Mouse (Mus musculus) liver, adult (tissue): ENCODE measurements around the gene Ccr3.

ENCODE experiments used
- GATA4 ChIP-seq: IDR thresholded peaks from 2 replicates; pipeline ENCODE4 v1.6.1; 2014; ENCODE audit warnings: mild to moderate bottlenecking, low read length; ENCODE audit not compliant: insufficient replicate concordance

The Ccr3 gene

DNA sequence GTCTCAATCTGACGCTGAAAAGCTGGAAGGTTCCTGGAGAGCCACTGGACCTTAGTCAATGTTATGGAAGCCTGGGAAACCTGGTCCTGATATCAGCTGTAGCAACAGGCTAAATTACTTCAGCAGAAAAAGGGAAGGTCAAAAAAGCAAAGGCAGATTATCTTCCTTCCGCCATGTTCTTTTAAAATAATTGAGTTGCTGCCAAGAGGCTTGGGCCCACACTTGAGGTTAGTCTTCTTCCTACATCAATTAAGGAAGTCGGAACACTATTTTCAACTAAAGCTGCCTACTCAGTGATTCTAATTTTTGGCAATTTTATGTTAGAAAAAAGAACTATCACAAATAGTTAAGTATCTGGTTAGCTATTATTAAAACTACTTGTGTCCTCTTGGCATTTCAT lies 1.9 kb upstream of the Ccr3 start:
- TF ChIP-seq GATA4: no peak

DNA sequence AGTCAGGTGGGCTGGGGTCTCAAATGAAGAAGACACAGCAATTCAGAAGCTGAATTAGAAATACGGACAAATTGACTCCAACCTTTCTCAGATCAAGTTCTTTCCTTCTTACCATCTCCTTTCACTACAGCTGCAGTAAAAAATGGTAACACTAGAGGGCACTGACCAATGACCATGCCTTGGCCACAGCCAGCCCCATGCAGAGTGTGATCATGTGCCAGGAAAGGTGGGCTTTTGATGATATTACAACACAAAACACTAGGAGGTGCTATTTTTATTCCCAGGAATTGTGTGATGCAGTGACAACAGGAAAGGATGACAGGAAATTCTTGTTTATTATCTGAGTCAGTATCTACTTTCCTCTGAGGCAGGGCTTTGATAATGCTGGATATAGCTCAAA lies 11.6 kb downstream of the Ccr3 start:
- TF ChIP-seq GATA4: no peak

DNA sequence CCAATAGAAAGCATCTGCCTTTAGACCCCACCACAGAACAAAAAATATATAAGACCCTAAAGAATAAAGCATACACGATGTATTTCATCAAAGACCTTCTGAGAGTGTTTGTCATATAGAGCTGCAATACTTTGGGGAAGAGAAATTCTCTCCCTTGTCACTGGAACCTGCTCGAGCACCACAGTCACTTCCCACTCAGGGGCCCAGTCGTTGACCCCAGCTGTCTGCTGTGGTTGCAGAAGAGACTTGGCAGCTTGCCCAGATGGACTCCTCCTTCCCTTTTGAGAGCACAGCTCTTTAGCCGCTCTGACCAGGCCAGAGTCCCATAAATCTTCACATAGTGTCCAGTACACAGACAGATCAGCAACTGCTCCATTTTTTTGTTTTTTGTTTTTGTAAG lies 15.9 kb downstream of the Ccr3 start:
- TF ChIP-seq GATA4: no peak

- no peak for TF ChIP-seq GATA4
Observed at GRCm38 (mm10) chr9:124038158-124038582, 16.4 kb downstream of the Ccr3 start.

DNA sequence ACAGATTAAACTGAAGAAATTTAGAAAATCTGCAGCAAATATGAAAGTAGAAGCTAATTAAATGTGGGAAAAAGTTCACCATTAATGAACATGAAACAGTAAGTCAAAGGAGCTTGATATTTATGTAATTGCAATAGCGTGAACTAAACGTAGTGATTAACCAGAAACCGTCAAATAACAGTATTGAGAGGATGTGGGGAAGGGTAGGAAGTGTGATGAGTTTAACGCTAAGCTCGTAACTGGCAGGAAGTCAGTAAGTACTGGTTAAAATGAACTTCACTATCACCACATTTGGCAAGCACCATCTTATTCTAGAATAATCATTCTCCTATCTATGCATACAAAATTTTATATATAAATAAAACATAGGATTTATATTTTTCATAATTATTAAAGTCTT lies 17.2 kb downstream of the Ccr3 start:
- TF ChIP-seq GATA4: no peak

- no peak for TF ChIP-seq GATA4
Observed at GRCm38 (mm10) chr9:124040932-124041331, 19.2 kb downstream of the Ccr3 start.

GRCm38 (mm10) chr9:124053532-124053931 lies 31.8 kb downstream of the Ccr3 start:
- no peak for TF ChIP-seq GATA4

GRCm38 (mm10) chr9:124056158-124056709 lies 34.5 kb downstream of the Ccr3 start:
- no peak for TF ChIP-seq GATA4

DNA sequence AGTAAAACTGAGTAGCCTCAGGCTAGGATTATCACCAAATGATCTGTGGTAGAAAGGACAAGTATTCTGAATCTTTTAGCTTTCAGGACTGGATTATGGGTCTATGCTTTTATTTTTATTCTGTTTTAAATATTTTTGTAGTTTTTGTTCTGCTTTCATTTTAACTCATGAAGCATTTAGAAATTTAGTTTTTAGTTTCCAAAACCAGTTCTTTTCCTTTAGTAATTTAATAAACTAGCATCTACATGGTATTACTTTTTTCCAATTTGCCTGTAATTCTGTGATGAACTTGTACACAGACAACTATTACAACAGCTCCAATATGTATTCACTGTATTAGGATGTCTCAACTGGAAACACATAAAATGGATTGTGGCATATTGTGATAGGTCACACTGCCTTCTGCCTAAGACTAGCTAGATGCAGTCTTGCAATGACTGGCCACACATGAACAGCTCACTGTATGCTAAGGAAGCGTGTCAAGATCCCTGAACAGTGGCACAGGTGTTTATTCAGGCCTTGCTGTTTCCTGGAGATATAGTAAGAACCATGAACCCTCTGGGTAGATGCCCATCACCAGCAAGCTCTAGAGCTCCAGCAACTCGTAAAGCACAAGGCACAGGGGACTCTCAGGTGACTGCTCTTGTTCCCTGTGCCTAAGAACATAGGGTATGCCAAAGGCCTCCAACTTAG lies 38.0 kb downstream of the Ccr3 start:
- no peak for TF ChIP-seq GATA4

DNA sequence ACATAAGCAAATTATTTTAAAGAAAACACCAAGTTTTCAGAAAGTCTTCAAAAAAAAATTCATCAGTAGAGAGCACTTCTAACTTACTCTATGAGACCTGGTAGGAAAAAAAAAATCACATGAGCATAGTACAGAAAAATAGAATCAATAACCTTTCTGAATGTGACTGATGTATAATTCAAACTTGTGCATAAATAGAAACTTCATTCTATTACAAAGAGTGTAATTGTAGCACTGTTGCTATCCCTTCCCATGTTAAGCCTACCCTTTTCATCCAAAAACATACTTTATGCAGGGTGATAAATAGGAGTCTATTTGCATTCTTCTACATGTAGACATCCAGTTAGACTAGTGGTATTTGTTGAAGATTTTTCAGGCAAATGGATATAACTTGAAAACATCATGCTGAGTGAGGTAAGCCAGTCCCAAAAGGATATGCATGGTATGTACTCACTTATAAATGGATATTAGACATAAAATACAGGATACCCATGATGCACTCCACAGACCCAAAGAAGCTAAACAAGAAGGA lies 44.9 kb downstream of the Ccr3 start:
- no peak for TF ChIP-seq GATA4

DNA sequence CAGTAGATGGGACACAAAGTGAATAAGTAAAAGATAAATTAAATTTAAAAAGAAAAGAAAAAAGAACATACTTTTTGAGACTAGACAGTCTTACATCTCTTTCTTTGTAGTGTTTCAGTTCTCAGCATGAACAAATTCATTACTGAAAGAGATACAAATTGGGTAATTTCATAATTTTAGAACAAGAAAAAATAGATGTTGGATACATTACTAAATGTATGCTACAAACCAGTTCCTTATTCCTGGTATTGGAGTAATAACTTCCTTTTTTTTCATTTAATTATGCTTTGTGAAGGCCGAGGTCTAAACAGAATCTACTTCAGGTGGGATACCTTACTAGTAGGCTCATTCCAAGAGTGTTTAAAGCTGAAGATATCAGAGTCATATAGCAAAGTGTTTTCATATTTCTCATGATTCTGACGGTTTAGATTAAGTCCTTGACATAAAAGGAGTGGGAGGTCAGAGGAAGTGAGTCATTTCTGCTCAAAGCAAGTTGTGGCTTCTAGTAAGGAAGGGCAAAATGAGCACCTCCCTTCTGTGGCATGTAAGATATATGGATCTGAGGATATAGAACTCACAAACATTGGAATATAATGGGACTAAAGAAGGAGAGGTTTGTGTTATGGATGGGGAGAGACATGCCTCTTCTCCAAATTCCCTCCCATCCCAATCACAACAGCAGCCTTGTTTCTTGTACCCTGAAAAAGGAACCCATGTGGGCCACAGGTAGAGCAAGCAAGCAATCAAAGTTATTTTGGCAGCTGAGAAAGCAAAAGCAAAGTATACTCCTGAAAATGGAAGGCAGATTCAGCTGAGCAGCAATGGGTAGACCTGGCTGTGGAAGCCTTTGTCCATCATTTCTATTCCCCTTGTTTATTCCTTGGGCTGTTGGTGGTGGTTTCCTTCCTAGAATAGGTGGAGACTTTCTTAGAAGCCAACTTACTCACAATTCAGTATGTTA lies 46.6 kb downstream of the Ccr3 start:
- no peak for TF ChIP-seq GATA4

GRCm38 (mm10) chr9:124071506-124071905 lies 49.7 kb downstream of the Ccr3 start:
- no peak for TF ChIP-seq GATA4

DNA sequence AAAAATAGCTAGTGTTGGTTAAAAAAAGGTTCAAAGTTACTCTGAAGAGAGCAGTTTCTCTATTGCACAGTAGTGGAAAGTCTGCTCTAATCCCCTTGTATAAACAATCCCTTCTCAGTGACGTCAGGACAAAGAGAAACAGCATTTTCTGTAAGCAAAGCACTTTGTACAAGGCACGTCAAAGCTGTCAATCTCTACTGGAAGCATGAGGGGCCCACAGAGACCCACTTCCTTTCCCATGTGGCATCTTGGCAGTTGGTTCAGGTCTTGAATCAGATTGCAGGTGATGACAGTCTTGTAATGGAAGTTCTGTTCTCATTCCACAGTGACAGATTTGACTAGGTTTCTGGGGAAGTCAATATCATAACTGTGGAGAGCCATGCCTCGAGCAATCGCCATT lies 58.0 kb downstream of the Ccr3 start:
- no peak for TF ChIP-seq GATA4
